Mouse (Mus musculus): ENCODE data around the gene BC048562.

DNA sequence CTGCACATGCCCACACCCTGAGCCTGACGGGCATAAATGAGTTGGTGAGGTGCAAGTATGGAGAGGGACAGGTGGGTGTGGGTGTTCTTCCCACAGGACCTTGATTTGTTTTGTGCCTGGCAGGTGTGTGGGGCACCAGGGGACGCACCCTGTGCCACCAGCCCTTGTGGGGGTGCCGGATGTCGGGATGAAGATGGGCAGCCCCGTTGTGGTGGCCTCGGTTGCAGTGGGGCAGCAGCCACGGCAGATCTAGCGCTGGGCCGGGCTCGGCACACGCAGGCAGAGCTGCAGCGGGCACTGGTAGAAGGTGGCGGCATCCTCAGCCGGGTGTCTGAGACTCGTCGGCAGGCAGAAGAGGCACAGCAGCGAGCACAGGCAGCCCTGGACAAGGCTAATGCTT lies 52.1 kb downstream of the BC048562 start:
- TF ChIP-seq CTCF (IDR thresholded peaks at IDR 0.05; ENCODE audit: control insufficient read depth, insufficient read depth, insufficient replicate concordance, low read depth, low read length) (no peak), POLR2A (IDR thresholded peaks at IDR 0.05; ENCODE audit: control insufficient read depth, low read depth, low read length) (no peak)
